Mouse (Mus musculus) adrenal gland, postnatal 25 days (tissue): Measurements from ENCODE around the gene Fam131a. TPM values are rescaled to one million over a fixed set of nuclear protein-coding genes. Genes with fewer than 3 reads are reported as not detected.
"Not testable (repeated sequence)": the region's sequence is repeated elsewhere in the genome, so short reads cannot be mapped to it uniquely, and the experiment has no call there.

ENCODE experiments used
- DNase-seq: peaks from one replicate; pipeline ENCODE4 v3.0.0; 2021; ENCODE audit warnings: mixed read lengths
- long read RNA-seq: library from polyadenylated mRNA; stranded (forward); transcript quantifications from one replicate; pipeline ENCODE4 v2.0.0, GENCODE M21; 2021
- total RNA-seq: library from RNA; stranded (reverse); gene quantifications from 2 replicates; pipeline ENCODE4 v1.2.3, GENCODE M21; 2021

Fam131a gene
- total RNA-seq: 14.8 and 17.6 TPM in 2 replicates
- long read RNA-seq, partial matches to known transcripts: 1 of 11 reads
- long read RNA-seq, other reads (novel, unspliced or antisense): 5 of 11 reads

GRCm38 (mm10) chr16:20693111-20693701 is at the start of gene Fam131a:
Gene Fam131a, plus strand, starts transcription at chr16:20693241.
- DNase-seq: peak; percentile 93

- DNase-seq: peak; percentile 42
Measured at GRCm38 (mm10) chr16:20643911-20644310, 49.1 kb upstream of the Fam131a start.

- peak; percentile 97 for DNase-seq
Measured at GRCm38 (mm10) chr16:20651076-20651946, 41.7 kb upstream of the Fam131a start, which contains the start of gene Psmd2. Gene Psmd2, plus strand, starts transcription at chr16:20651652.

- no peak for DNase-seq
Measured at GRCm38 (mm10) chr16:20651947-20652310, 41.1 kb upstream of the Fam131a start.

DNA sequence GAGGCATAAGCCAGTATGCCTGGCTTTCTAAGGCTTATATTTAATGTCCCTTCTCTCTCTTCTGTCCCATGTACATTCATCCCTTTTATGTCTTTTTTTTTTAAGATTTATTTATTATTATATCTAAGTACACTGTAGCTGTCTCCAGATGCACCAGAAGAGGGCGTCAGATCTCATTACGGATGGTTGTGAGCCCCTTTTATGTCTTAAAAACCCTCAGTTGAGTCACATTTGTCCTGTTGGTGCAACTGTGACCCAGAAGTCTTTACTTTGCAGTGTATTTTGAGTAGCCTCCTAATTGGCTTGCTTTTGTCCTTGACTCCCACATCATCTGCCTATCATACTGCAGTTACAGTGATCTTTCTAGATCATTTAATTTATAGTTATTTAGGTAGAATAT is 39.7 kb upstream of the Fam131a start:
- DNase-seq: no peak

- no peak for DNase-seq
Measured at GRCm38 (mm10) chr16:20657661-20658060, 35.4 kb upstream of the Fam131a start.

GRCm38 (mm10) chr16:20668013-20668412 is 25.0 kb upstream of the Fam131a start, which contains the start of gene Eif4g1:
Gene Eif4g1, plus strand, starts transcription at chr16:20668313.
- not testable (repeated sequence) for DNase-seq

DNA sequence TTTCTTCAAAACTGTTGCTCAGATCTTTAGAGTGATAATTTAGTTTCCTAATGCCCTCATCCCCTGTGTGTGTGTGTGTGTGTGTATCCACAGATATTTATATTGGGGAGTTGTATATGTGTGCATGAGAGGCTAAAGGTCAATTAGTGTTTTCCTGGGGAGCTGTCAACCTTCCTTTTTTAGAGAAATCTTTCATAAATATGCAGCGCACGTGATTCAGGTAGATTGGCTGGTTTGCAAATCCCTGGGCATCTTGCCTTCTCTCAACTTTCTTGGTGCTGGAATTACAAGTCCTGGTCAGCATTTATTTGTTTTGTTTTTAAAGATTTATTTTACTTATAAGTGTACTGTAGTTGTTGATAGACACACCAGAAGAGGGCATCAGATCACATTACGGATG is 22.8 kb upstream of the Fam131a start:
- no peak for DNase-seq

DNA sequence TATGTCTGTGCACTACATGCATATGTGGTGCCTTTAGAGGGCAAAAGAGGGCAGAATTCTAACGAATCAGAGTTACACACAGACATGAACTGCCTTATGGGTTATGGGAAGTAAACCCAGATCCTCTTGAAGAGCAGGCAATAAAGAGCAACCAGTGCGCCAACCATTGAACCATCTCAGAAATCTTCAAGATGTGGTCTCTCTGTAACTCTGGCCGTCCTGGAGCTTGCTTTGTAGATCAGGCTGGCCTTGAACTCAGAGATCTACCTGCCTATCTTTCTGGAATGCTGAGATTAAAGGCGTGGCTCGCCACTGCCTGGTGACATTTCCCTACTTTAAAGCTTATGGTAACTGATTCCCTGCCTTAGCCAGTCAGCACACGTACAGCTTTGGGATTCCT is 21.2 kb upstream of the Fam131a start:
- no peak for DNase-seq

DNA sequence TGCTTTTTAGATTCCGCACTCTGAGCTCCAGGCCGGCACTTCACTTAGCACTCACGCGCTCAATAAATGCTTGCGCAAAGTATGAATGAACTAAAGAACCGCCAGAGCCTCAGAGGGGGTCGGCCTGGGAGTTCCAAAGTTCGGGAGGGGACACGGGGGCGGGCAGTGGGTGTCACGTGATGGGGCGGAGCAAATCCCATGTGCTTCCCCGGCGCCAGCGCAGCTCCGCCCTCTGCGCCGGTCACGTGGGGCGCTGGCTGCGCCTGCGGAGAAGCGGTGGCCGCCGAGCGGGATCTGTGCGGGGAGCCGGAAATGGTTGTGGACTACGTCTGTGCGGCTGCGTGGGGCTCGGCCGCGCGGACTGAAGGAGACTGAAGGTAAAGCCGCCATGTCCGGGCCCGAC is 20.5 kb upstream of the Fam131a start:
- peak; percentile 96 for DNase-seq

DNA sequence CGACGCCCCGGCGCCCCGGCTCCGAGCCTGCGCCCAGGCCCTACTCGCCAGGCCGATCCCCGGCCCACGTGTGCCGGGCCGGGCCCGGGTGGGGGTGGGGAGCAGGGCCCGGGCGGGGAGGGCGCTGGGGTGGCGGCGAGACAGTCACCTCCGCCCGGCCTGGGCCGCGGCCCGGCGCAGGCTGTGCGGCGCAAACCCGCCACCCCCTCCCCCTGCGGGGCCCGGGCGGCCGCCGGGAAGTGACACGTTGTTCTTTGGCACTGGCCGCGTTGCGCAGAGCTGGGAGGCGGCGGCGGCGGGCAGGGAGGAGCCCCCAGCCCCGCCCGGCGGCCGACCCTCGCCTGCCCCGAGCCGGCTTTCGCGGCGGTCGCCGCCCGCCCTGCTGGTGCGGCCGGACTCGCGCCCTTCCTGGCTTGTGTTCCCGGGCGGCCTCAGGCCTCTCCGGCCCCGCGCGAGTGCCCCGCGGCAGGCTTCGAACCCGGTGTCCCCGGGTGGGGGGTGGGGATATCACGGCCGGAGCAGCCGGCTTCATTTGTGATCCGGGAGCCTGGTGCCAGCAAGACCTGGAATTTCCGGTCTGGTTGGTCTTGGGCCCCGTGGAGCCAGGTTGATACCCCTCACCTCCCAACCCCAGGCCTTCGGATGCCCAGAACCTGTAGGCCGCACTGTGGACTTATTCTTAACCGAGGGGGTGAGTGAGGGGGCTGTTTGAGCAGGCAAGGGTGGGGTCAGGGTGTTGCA is 19.9 kb upstream of the Fam131a start:
- DNase-seq: peak; percentile 70

GRCm38 (mm10) chr16:20673706-20674303 is 19.2 kb upstream of the Fam131a start:
- DNase-seq: peak; percentile 33

DNA sequence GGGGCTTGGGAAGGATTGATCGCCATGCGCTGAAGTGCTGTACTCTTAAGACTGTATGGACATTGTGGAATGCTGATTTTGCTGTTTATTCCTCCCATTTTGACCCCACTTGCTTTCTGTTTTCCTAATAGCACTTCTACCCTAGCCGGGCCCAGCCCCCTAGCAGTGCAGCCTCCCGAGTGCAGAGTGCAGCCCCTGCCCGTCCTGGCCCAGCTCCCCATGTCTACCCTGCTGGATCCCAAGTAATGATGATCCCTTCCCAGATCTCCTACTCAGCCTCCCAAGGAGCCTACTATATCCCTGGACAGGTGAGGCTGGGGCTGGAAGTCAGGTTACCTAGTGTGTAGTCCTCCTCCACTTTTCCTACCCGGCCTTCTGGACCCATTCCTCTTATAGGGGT is 17.8 kb upstream of the Fam131a start:
- no peak for DNase-seq

DNA sequence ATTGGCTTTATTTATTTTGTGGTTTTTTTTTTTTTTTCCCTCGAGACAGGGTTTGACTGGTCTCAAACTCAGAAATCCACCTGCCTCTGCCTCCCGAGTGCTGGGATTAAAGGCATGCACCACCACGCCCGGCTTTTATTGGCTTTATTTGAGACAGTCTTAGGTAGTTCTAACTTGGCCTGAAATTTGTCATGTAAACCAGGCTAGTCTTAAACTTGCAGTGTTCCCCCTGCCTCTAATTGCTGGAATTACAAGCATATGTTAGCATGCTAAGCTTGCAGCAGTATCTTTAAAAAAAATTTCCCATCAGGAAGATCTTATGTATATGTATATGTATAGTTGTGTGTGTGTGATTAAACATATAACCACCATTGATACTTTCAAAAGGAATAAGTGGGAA is 16.3 kb upstream of the Fam131a start:
- DNase-seq: no peak

DNA sequence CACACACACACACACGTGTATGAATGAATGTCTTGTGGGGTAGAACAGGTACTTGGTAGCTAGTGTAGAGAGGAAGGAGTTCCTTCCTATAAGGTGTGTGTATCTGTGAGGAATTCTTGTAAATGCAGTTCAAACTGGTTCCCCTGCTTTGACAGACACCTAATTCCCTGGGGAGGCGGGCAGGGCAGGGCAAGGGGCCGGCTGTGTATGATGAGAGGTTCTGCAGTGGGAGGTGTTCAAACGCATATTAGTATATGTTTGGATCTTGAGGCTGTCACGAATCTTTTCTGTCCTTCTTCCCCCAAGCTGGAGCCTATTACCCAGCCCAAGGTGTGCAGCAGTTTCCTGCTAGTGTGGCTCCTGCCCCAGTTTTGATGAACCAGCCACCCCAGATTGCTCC is 15.7 kb upstream of the Fam131a start:
- no peak for DNase-seq

- DNase-seq: peak; percentile 96
Measured at GRCm38 (mm10) chr16:20677974-20678675, 14.9 kb upstream of the Fam131a start.

DNA sequence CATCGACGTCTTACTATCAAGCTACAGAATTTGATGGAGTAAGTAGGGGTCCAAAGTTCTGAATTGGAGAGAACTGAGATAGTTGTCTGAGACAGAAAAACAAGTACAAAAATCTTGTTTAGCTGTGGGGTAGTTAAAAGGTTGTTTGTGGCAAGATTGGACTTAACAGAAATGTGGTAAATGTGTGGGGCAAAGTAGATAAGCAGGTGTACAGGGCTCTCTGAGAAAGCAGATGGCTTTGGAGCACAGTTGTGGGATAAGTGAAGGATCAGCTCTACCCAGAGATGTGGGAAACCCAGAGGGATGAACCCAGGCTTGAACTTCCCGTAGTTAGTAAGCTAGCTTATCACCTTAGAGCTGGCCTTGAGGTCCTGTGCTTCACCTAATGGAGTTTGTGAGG is 2.3 kb upstream of the Fam131a start:
- no peak for DNase-seq

DNA sequence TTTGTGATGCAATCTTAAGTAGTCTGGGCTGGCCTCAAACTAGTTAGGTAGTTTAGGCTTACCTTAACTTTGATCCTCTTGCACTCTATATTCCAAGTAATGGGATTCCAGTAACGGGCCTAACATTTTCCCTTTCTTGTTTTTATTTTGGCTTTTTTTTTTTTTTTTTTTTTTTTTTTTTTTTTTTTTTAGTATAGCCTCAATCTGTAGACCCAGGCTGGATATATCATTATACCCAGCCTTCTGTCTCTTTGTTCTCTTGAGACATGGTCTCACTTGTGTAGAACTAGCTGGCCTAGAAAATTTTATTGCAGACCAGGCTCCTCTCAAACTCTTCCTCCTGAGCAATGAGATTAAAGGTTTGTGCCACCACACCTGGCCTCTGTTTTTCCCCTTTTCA is 1.4 kb upstream of the Fam131a start:
- no peak for DNase-seq

GRCm38 (mm10) chr16:20692241-20692965 is 638 bp upstream of the Fam131a start:
- DNase-seq: no peak

GRCm38 (mm10) chr16:20694781-20695180 is 1.7 kb downstream of the Fam131a start:
- DNase-seq: no peak
